Mouse (Mus musculus) heart, embryonic 11.5 days (tissue): ENCODE results near the gene Zdhhc16. TPM values are rescaled to one million over a fixed set of nuclear protein-coding genes. Genes with fewer than 3 reads are reported as not detected.
A peak's percentile ranks its signal among the peaks of the same experiment; 100 is the strongest.

Experiments
- ATAC-seq: fragments of 200-750 bp; cut with Nextera tagmentation; replicated peaks from 2 replicates; pipeline ENCODE4 v1.8.0; 2017; ENCODE audit warnings: moderate library complexity; ENCODE audit not compliant: insufficient number of reproducible peaks, low FRiP score, low TSS enrichment
- H3K27ac ChIP-seq: fragments of 300-500 bp; sonication (generic); 2 replicates; pipeline ENCODE4 v1.5.1; 2014; ENCODE audit warnings: mild to moderate bottlenecking, low read depth, low read length
- H3K27me3 ChIP-seq: fragments of 300-500 bp; sonication (generic); 2 replicates; pipeline ENCODE4 v1.6.1; 2014; ENCODE audit warnings: mild to moderate bottlenecking, low read length, mixed read lengths; ENCODE audit not compliant: control insufficient read depth, insufficient read depth
- H3K36me3 ChIP-seq: fragments of 300-500 bp; sonication (generic); 2 replicates; pipeline ENCODE4 v1.6.1; 2014; ENCODE audit warnings: mild to moderate bottlenecking, low read length, moderate library complexity, mixed read lengths; ENCODE audit not compliant: control insufficient read depth, insufficient read depth
- H3K4me1 ChIP-seq: fragments of 300-500 bp; sonication (generic); 2 replicates; pipeline ENCODE4 v1.6.1; 2014; ENCODE audit warnings: low read length; ENCODE audit not compliant: control insufficient read depth, insufficient read depth
- H3K4me2 ChIP-seq: fragments of 300-500 bp; sonication (generic); 2 replicates; pipeline ENCODE4 v1.6.1; 2014; ENCODE audit warnings: mild to moderate bottlenecking, moderate library complexity
- H3K4me3 ChIP-seq: fragments of 300-500 bp; sonication (generic); 2 replicates; pipeline ENCODE4 v1.5.1; 2014; ENCODE audit warnings: low read depth, low read length
- H3K9ac ChIP-seq: fragments of 300-500 bp; sonication (generic); 2 replicates; pipeline ENCODE4 v1.6.1; 2014; ENCODE audit warnings: mild to moderate bottlenecking, low read depth, low read length, moderate library complexity
- H3K9me3 ChIP-seq: fragments of 300-500 bp; sonication (generic); replicated peaks from 2 replicates; pipeline ENCODE4 v1.6.1; 2016; ENCODE audit warnings: low read length; ENCODE audit not compliant: control insufficient read depth
- WGBS: fragments of 180-500 bp; shearing (Covaris S2); extraction: QIAGEN DNeasy Blood & Tissue Kit; methylation state at CpG from one replicate; pipeline ENCODE4 v1.1.7; 2014; ENCODE audit not compliant: insufficient replicate concordance; 5-methylcytosine and 5-hydroxymethylcytosine counted together
- polyA plus RNA-seq: library from polyadenylated mRNA; unstranded; fragments of >200 nt; fragmentation: Nextera tagmentation; extraction: Ambion mirVana; gene quantifications from 2 replicates; pipeline ENCODE4 v1.2.1, GENCODE M21; 2014

Zdhhc16 gene
- polyA plus RNA-seq, 1 experiment from 2014 or later = 49.6 TPM

DNA sequence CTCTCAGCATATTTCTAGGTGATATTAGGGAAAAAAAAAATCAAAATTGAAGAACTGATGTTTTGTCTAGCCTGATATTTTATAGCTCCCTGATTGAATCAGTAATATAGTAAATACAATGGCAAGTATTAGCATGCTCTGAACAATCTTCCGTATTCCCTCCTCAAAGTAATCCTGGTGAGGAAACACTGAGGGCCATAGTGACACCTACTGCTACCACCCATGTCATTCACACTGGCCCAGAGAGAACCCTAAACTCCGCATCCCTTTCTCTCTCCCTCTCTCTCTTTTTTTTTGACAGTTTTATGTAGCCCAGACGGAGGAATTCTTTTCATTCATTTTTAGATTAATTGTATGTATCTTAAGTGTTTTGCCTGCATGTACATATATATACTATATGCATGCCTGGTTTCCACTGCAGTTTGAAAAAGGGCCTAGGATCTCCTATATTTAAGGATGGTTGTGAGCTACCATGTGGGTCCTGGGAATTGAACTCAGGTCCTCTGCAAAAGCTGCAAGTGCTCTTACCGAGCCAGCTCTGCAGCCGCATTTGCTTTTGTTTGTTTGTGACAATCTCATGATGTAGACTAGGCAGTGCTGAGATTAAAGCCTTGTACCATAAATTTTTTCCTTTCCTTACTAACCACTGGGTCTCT lies 12.7 kb upstream of the Zdhhc16 start:
- WGBS = 73% methylated on average over 5 of the region's 5 CpGs
- H3K27me3 ChIP-seq = no peaks in the 10 kb centered on the region
- H3K27ac ChIP-seq = no peak overlapping the region
- no peak overlapping the region for H3K4me3 ChIP-seq
- ATAC-seq = no peak
- peaks cover 32% of the 10 kb centered on the region for H3K36me3 ChIP-seq
- no peaks in the 10 kb centered on the region for H3K9me3 ChIP-seq
- no peaks in the 10 kb centered on the region for H3K4me1 ChIP-seq
- H3K9ac ChIP-seq = no peak overlapping the region
- H3K4me2 ChIP-seq = no peak overlapping the region

GRCm38 (mm10) chr19:41932686-41933085 lies 594 bp upstream of the Zdhhc16 start:
- Histone ChIP-seq H3K9ac (peak overlapping the region; percentile 87), H3K27ac (no peak overlapping the region), H3K4me1 (peaks cover 16% of the 10 kb centered on the region), H3K36me3 (peaks cover 5% of the 10 kb centered on the region), H3K4me2 (peak overlapping the region; percentile 94), H3K4me3 (peak overlapping the region; percentile 93), H3K27me3 (no peaks in the 10 kb centered on the region), H3K9me3 (no peaks in the 10 kb centered on the region)
- ATAC-seq = 0 out of 2 replicates have a peak, but pooled peaks have one; percentile 18
- WGBS = 1% methylated on average over 28 of the region's 28 CpGs

- ATAC-seq = no peak
- peaks cover 4% of the 10 kb centered on the region; the same call in 1 of the 2 replicates for H3K36me3 ChIP-seq
Measured at GRCm38 (mm10) chr19:41934124-41934523, 844 bp downstream of the Zdhhc16 start.

GRCm38 (mm10) chr19:41935921-41936320 lies 2.6 kb downstream of the Zdhhc16 start:
- no peak overlapping the region for H3K4me2 ChIP-seq
- no peak for ATAC-seq
- H3K4me3 ChIP-seq = no peak overlapping the region
- H3K36me3 ChIP-seq = peaks cover 10% of the 10 kb centered on the region
- no peaks in the 10 kb centered on the region for H3K27me3 ChIP-seq
- no peak overlapping the region for H3K9ac ChIP-seq
- WGBS = 83% methylated on average over 1 of the region's 1 CpGs
- no peaks in the 10 kb centered on the region for H3K9me3 ChIP-seq
- H3K27ac ChIP-seq = no peak overlapping the region
- H3K4me1 ChIP-seq = peaks cover 16% of the 10 kb centered on the region

More at GRCm38 (mm10) chr19:41934124-41934523, 844 bp downstream of the Zdhhc16 start:
- H3K9ac ChIP-seq = peak overlapping the region; percentile 77
- no peaks in the 10 kb centered on the region for H3K27me3 ChIP-seq
- peaks cover 16% of the 10 kb centered on the region for H3K4me1 ChIP-seq
- peak overlapping the region; percentile 94 for H3K4me2 ChIP-seq
- WGBS = 46% methylated on average over 6 of the region's 6 CpGs
- H3K9me3 ChIP-seq = no peaks in the 10 kb centered on the region
- H3K4me3 ChIP-seq = peak overlapping the region; percentile 93
- H3K27ac ChIP-seq = no peak overlapping the region

- Histone ChIP-seq H3K27me3 (no peaks in the 10 kb centered on the region), H3K27ac (no peak overlapping the region), H3K4me2 (no peak overlapping the region), H3K9ac (no peak overlapping the region), H3K4me3 (no peak overlapping the region), H3K4me1 (peaks cover 8% of the 10 kb centered on the region), H3K9me3 (no peaks in the 10 kb centered on the region), H3K36me3 (peaks cover 23% of the 10 kb centered on the region)
- 90% methylated on average over 5 of the region's 5 CpGs for WGBS
- ATAC-seq = no peak
Measured at GRCm38 (mm10) chr19:41938539-41938938, 5.3 kb downstream of the Zdhhc16 start.

- H3K27me3 ChIP-seq = no peaks in the 10 kb centered on the region
- no peak overlapping the region for H3K27ac ChIP-seq
- H3K9ac ChIP-seq = no peak overlapping the region
- H3K9me3 ChIP-seq = no peaks in the 10 kb centered on the region
- H3K36me3 ChIP-seq = peaks cover 58% of the 10 kb centered on the region
- no peaks in the 10 kb centered on the region for H3K4me1 ChIP-seq
- no peak for ATAC-seq
- 85% methylated on average over 7 of the region's 7 CpGs for WGBS
- no peak overlapping the region for H3K4me2 ChIP-seq
- H3K4me3 ChIP-seq = no peak overlapping the region
Measured at GRCm38 (mm10) chr19:41943841-41944240, 10.6 kb downstream of the Zdhhc16 start.

DNA sequence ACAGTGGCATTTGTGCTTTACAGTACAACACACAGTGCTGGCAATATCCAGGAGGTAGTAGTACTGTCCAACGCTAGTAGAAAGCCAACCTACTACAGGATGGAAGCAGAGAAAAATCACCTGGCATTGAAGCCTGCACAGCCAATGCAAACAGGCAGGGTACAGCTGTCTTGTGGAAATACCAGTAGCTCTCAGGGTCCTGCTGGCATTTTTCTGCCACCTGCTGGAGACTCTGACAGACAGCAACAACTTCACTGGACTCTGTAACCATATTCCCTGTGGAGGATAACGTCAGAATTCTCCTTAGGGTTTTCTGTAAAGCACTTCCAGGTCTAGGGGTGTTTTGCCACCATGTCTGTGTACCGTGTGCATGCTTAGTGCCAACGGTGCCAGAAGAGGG lies 19.0 kb downstream of the Zdhhc16 start:
- Histone ChIP-seq H3K4me3 (no peak overlapping the region), H3K27ac (no peak overlapping the region), H3K4me1 (no peaks in the 10 kb centered on the region), H3K9ac (no peak overlapping the region), H3K9me3 (no peaks in the 10 kb centered on the region), H3K4me2 (no peak overlapping the region), H3K27me3 (no peaks in the 10 kb centered on the region), H3K36me3 (peaks cover 49% of the 10 kb centered on the region)
- no peak for ATAC-seq
- 81% methylated on average over 4 of the region's 4 CpGs for WGBS

GRCm38 (mm10) chr19:41953574-41953973 lies 20.3 kb downstream of the Zdhhc16 start:
- H3K27ac ChIP-seq = no peak overlapping the region
- H3K4me3 ChIP-seq = no peak overlapping the region
- no peaks in the 10 kb centered on the region for H3K9me3 ChIP-seq
- 82% methylated on average over 3 of the region's 3 CpGs for WGBS
- H3K27me3 ChIP-seq = no peaks in the 10 kb centered on the region
- ATAC-seq = no peak
- no peak overlapping the region for H3K9ac ChIP-seq
- H3K36me3 ChIP-seq = peaks cover 48% of the 10 kb centered on the region
- H3K4me1 ChIP-seq = no peaks in the 10 kb centered on the region
- H3K4me2 ChIP-seq = no peak overlapping the region

DNA sequence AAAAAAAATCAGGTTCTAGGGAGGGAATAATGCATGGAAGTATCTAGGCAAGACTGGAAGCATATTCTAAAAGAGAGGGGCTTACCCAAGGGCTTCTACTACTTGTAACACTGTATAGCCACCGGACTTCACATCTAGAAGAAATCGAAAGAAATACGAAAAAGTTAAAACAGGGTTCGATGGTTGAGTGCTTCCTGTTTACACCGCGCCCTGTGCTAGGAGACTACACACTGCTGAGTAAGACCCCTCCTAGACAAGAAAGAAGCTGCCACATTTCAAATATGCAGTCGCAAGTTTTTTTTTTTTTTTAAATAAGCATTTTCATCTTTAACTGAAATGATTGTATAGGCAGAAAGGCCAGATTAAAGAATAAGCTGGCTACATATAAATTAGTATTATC lies 36.3 kb downstream of the Zdhhc16 start:
- Histone ChIP-seq H3K9ac (no peak overlapping the region), H3K9me3 (no peaks in the 10 kb centered on the region), H3K4me3 (no peak overlapping the region), H3K27me3 (no peaks in the 10 kb centered on the region), H3K36me3 (peaks cover 28% of the 10 kb centered on the region), H3K4me2 (no peak overlapping the region), H3K27ac (no peak overlapping the region), H3K4me1 (no peaks in the 10 kb centered on the region)
- WGBS = 94% methylated on average over 7 of the region's 7 CpGs
- no peak for ATAC-seq
